Mouse (Mus musculus) CH12.LX (cell line): Measurements from ENCODE around the gene Sik3.

Experiments
- CTCF ChIP-seq, 2 experiments: IDR thresholded peaks in 1 of 2; conservative IDR thresholded peaks in 1 of 2; 2 replicates each; pipeline ENCODE4 v1.5.1; 2011 to 2012; ENCODE audit warnings: low read depth in 2 of 2, low read length in 2 of 2, improper control_type of control experiment in 1 of 2, inconsistent platforms in 1 of 2, mild to moderate bottlenecking in 1 of 2, moderate library complexity in 1 of 2
- EP300 ChIP-seq: IDR thresholded peaks from 2 replicates; pipeline ENCODE4 v1.6.1; 2011; ENCODE audit warnings: low read length, improper control_type of control experiment
- ETS1 ChIP-seq: conservative IDR thresholded peaks from 2 replicates; pipeline ENCODE4 v1.6.1; 2012; ENCODE audit warnings: low read depth, mild to moderate bottlenecking, inconsistent platforms, low read length, improper control_type of control experiment, moderate library complexity
- JUN ChIP-seq: IDR thresholded peaks from 2 replicates; pipeline ENCODE4 v1.6.1; 2011; ENCODE audit warnings: low read depth, mild to moderate bottlenecking, low read length, improper control_type of control experiment, moderate library complexity; ENCODE audit not compliant: insufficient read depth
- KAT2A ChIP-seq: IDR thresholded peaks from 2 replicates; pipeline ENCODE4 v1.6.1; 2012; ENCODE audit warnings: low read length, improper control_type of control experiment, inconsistent platforms; ENCODE audit not compliant: insufficient replicate concordance
- NELFE ChIP-seq: IDR thresholded peaks from 2 replicates; pipeline ENCODE4 v1.6.1; 2011; ENCODE audit warnings: low read depth, low read length, improper control_type of control experiment
- POLR2A ChIP-seq: IDR thresholded peaks from 2 replicates; pipeline ENCODE4 v1.6.1; 2011; ENCODE audit warnings: low read depth, mild to moderate bottlenecking, improper control_type of control experiment, low read length
- POLR2AphosphoS2 ChIP-seq: IDR thresholded peaks from 2 replicates; pipeline ENCODE4 v1.6.1; 2011; ENCODE audit warnings: low read depth, low read length, improper control_type of control experiment
- USF1 ChIP-seq: IDR thresholded peaks from 2 replicates; pipeline ENCODE4 v1.6.1; 2014; ENCODE audit warnings: low read depth, mild to moderate bottlenecking, inconsistent platforms, low read length, improper control_type of control experiment
- USF2 ChIP-seq: conservative IDR thresholded peaks from 2 replicates; pipeline ENCODE4 v1.6.1; 2011; ENCODE audit warnings: low read depth, low read length, improper control_type of control experiment
- ZC3H11A ChIP-seq: IDR thresholded peaks from 2 replicates; pipeline ENCODE4 v1.6.1; 2012; ENCODE audit warnings: low read depth, mild to moderate bottlenecking, inconsistent platforms, low read length, improper control_type of control experiment
- ZKSCAN1 ChIP-seq: IDR thresholded peaks from 2 replicates; pipeline ENCODE4 v1.6.1; 2012; ENCODE audit warnings: low read depth, inconsistent platforms, low read length, improper control_type of control experiment, borderline replicate concordance

DNA sequence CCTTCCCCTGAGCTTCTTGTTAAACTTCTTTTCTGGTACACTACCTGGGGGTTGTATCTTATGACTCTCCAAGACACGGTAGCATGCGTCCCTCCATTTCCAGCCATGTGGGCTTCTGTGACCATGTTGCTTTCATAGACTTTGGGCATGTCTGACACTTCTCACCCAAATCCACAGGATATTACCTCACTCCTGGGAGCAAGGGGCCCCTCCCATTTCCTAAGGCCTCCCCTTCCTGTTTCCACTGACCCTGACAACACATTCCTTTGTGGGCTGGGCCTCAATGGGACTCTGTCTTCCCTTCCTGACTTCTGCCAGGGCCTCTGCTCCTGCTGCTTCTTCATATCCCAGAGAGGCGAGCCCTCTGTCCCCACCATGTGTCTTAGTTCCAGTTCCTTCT lies 244.9 kb downstream of the Sik3 start:
- TF ChIP-seq POLR2A (peak; percentile 53), CTCF (conservative IDR thresholded peaks at IDR 0.05 in 1 of 2, IDR thresholded peaks at IDR 0.05 in 1 of 2; ENCODE audit: low read depth in 2 of 2, low read length in 2 of 2) (no peak), USF2 (no peak), ZKSCAN1 (no peak), NELFE (no peak), USF1 (no peak), EP300 (no peak), ETS1 (no peak), POLR2AphosphoS2 (no peak), ZC3H11A (no peak), JUN (no peak), KAT2A (no peak)
